ENCODE assay signal across 18 mouse cellular contexts in the genomic region with DNA sequence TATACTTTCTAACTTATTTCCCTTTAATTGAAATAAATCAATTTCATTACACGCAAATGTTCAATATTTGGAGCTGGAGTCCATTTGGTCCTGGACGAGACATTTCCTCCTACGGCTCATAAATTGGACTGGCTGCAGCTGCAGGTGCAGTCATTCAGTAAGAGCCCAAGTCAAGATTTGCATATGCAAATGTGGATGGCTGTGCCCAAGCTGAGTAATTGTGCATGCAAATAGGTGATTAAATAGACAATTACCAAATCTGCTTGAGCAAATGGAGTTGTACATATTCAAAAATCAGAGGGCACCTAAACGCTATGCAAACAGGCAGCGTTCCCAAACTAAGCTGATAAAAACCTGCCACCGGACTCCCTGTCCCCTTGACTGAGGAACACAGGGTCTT.
DNase-seq lines count a peak whose midpoint lies in the region; ATAC-seq and TF ChIP-seq lines count a peak whose summit lies in the region.
"Had no signal": no experiment of that assay in that cellular context is flagged by ENCODE, and none has a peak within 500 bp of the region (broad histone marks: within the 10 kb centered on the region; RNA-seq: fewer than 3 reads in every experiment).

No protein-coding gene starts in this region.

- no peaks in the 10 kb centered on the region for H3K4me1 ChIP-seq in heart, postnatal 0 days (ENCODE audit: control insufficient read depth, insufficient read depth)
- H3K4me1 ChIP-seq in forebrain, embryonic 12.5 days: peaks cover 18% of the 10 kb centered on the region
- no peaks in the 10 kb centered on the region for H3K4me1 ChIP-seq in liver, embryonic 13.5 days (replicated peaks)
- H3K4me1 ChIP-seq: limb, embryonic 10.5 days; lung, embryonic 15.5 days had no signal

- ATAC-seq in heart, postnatal 0 days (ENCODE audit: insufficient read depth, low read depth): no peak
- peak; percentile 79 for ATAC-seq in forebrain, embryonic 12.5 days (ENCODE audit: low FRiP score)
- no peak for ATAC-seq in liver, embryonic 13.5 days (ENCODE audit: low read depth)

- no peaks in the 10 kb centered on the region for H3K36me3 ChIP-seq in heart, postnatal 0 days (replicated peaks; ENCODE audit: control insufficient read depth, insufficient read depth, low read length)
- no peaks in the 10 kb centered on the region for H3K36me3 ChIP-seq in forebrain, embryonic 12.5 days (replicated peaks)
- no peaks in the 10 kb centered on the region for H3K36me3 ChIP-seq in liver, embryonic 13.5 days
- H3K36me3 ChIP-seq: embryonic facial prominence, embryonic 12.5 days; limb, embryonic 10.5 days; lung, embryonic 15.5 days had no signal

- no peak overlapping the region for H3K27ac ChIP-seq in heart, postnatal 0 days (ENCODE audit: low read depth)
- H3K27ac ChIP-seq in forebrain, embryonic 12.5 days: no peak overlapping the region
- H3K27ac ChIP-seq in liver, embryonic 13.5 days: no peak overlapping the region
- no peak overlapping the region for H3K27ac ChIP-seq in left cerebral cortex, adult 2 months
- H3K27ac ChIP-seq: embryonic facial prominence, embryonic 12.5 days; layer of hippocampus, adult 2 months; limb, embryonic 10.5 days; lung, embryonic 15.5 days had no signal

- H3K9me3 ChIP-seq in heart, postnatal 0 days (replicated peaks; ENCODE audit: control insufficient read depth, low read length): no peaks in the 10 kb centered on the region
- no peaks in the 10 kb centered on the region for H3K9me3 ChIP-seq in forebrain, embryonic 12.5 days
- no peaks in the 10 kb centered on the region for H3K9me3 ChIP-seq in liver, embryonic 13.5 days (replicated peaks)
- H3K9me3 ChIP-seq: embryonic facial prominence, embryonic 12.5 days; limb, embryonic 10.5 days; lung, embryonic 15.5 days had no signal

- no peak for TF ChIP-seq CTCF in heart, postnatal 0 days (IDR thresholded peaks at IDR 0.05; ENCODE audit: low read depth)
- TF ChIP-seq CTCF in left cerebral cortex, adult 2 months (IDR thresholded peaks at IDR 0.05): no peak

- 52% methylated on average over 6 of the region's 6 CpGs for WGBS in heart, postnatal 0 days
- WGBS in forebrain, embryonic 12.5 days: 30% methylated on average over 6 of the region's 6 CpGs
- WGBS in liver, embryonic 13.5 days (ENCODE audit: insufficient replicate concordance): 64% methylated on average over 6 of the region's 6 CpGs

- peak overlapping the region; percentile 28; the same call in 1 of the 2 replicates for H3K4me2 ChIP-seq in heart, postnatal 0 days (ENCODE audit: low read depth, low read length)
- H3K4me2 ChIP-seq in forebrain, embryonic 12.5 days: no peak overlapping the region
- peak overlapping the region; percentile 14; the same call in 1 of the 2 replicates for H3K4me2 ChIP-seq in liver, embryonic 13.5 days
- H3K4me2 ChIP-seq: embryonic facial prominence, embryonic 12.5 days; lung, embryonic 15.5 days had no signal

- no peak overlapping the region for H3K4me3 ChIP-seq in heart, postnatal 0 days (ENCODE audit: low read depth, low read length)
- H3K4me3 ChIP-seq in forebrain, embryonic 12.5 days (replicated peaks): no peak overlapping the region
- no peak overlapping the region for H3K4me3 ChIP-seq in liver, embryonic 13.5 days (replicated peaks)
- no peak overlapping the region for H3K4me3 ChIP-seq in left cerebral cortex, adult 2 months
- H3K4me3 ChIP-seq: embryonic facial prominence, embryonic 12.5 days; layer of hippocampus, adult 2 months; limb, embryonic 10.5 days; lung, embryonic 15.5 days had no signal

- H3K27me3 ChIP-seq in heart, postnatal 0 days (ENCODE audit: control insufficient read depth, insufficient read depth, low read length): no peaks in the 10 kb centered on the region
- no peaks in the 10 kb centered on the region for H3K27me3 ChIP-seq in forebrain, embryonic 12.5 days
- H3K27me3 ChIP-seq in liver, embryonic 13.5 days: no peaks in the 10 kb centered on the region
- H3K27me3 ChIP-seq: embryonic facial prominence, embryonic 12.5 days; lung, embryonic 15.5 days had no signal

- no peak for TF ChIP-seq EP300 in heart, postnatal 0 days (IDR thresholded peaks at IDR 0.05; ENCODE audit: low read depth)

- no peak for DNase-seq in heart, postnatal 0 days (ENCODE audit: low spot score)
- no peak for DNase-seq in heart, postnatal 14 days
- peak; percentile 20 to 29 for DNase-seq in B cell, adult 2 months
- DNase-seq in liver, embryonic 13.5 days: no peak
- no peak for DNase-seq in lung, postnatal 10 days
- no peak for DNase-seq in spleen, postnatal 36 days (ENCODE audit: low spot score in 2 of 2)
- no peak for DNase-seq in left cerebral cortex, adult 2 months (ENCODE audit: extremely low spot score in 1 of 2, low spot score in 2 of 2)
- DNase-seq: adrenal gland, adult 2 months; cerebellum, postnatal 25 days; heart, postnatal 4 days; kidney, adult 9 months; right cerebral cortex, postnatal 25 days; thymus, postnatal 14 days had no signal

- intact Hi-C loops in heart, postnatal 14 days (cut with DNase I): no loop called here
- intact Hi-C loops in left cerebral cortex, adult 2 months (cut with DNase I): no loop called here

- H3K9ac ChIP-seq in heart, postnatal 0 days (replicated peaks; ENCODE audit: low read depth, low read length): no peak overlapping the region
- no peak overlapping the region for H3K9ac ChIP-seq in forebrain, embryonic 12.5 days
- no peak overlapping the region for H3K9ac ChIP-seq in liver, embryonic 13.5 days
- H3K9ac ChIP-seq: embryonic facial prominence, embryonic 12.5 days; lung, embryonic 15.5 days had no signal

Comparison
In these comparisons a context has a peak if more than half of its experiments do, and no peak if none do; other contexts are left out.
1. DNase-seq: peak in B cell, adult 2 months (2 of 2); none in heart, postnatal 0 days (single experiment), heart, postnatal 14 days (0 of 2), liver, embryonic 13.5 days (single experiment), lung, postnatal 10 days (single experiment), spleen, postnatal 36 days (0 of 2) and left cerebral cortex, adult 2 months (0 of 2).